Mouse (Mus musculus) testis, adult 2 months (tissue): ENCODE measurements around the gene Cdh22. TPM values are rescaled to one million over a fixed set of nuclear protein-coding genes. Genes with fewer than 3 reads are reported as not detected.

Source experiments
- H3K27ac ChIP-seq: fragments of 200-500 bp; 2 replicates; pipeline ENCODE4 v1.5.1; 2012; ENCODE audit warnings: low read depth, low read length; ENCODE audit not compliant: control insufficient read depth, insufficient read depth
- H3K27me3 ChIP-seq: fragments of 200-500 bp; 2 replicates; pipeline ENCODE4 v1.6.1; 2012; ENCODE audit warnings: mild to moderate bottlenecking, low read length, moderate library complexity; ENCODE audit not compliant: control insufficient read depth, insufficient read depth
- H3K36me3 ChIP-seq: fragments of 200-500 bp; 2 replicates; pipeline ENCODE4 v1.6.1; 2012; ENCODE audit warnings: mild to moderate bottlenecking, low read length; ENCODE audit not compliant: control insufficient read depth, insufficient read depth
- H3K4me1 ChIP-seq: fragments of 200-500 bp; 2 replicates; pipeline ENCODE4 v1.6.1; 2012; ENCODE audit warnings: low read length; ENCODE audit not compliant: control insufficient read depth, insufficient read depth
- H3K4me3 ChIP-seq: fragments of 200-500 bp; 2 replicates; pipeline ENCODE4 v1.5.1; 2012; ENCODE audit warnings: low read depth, mild to moderate bottlenecking, low read length, moderate library complexity, mixed read lengths; ENCODE audit not compliant: control insufficient read depth
- CTCF ChIP-seq: fragments of 200-500 bp; IDR thresholded peaks from 2 replicates; pipeline ENCODE4 v1.5.1; 2012; ENCODE audit warnings: low read depth, mild to moderate bottlenecking, inconsistent platforms, low read length, moderate library complexity; ENCODE audit not compliant: control insufficient read depth, insufficient read depth, insufficient replicate concordance
- POLR2A ChIP-seq: fragments of 200-500 bp; IDR thresholded peaks from 2 replicates; pipeline ENCODE4 v1.6.1; 2012; ENCODE audit warnings: low read depth, mild to moderate bottlenecking, inconsistent platforms, low read length, moderate library complexity; ENCODE audit not compliant: control insufficient read depth
- polyA plus RNA-seq: library from polyadenylated mRNA; depleted of rRNA; stranded (reverse); fragments of >200 nt; gene quantifications from 2 replicates; pipeline ENCODE4 v1.2.3, GENCODE M21; 2012; rRNA removed

Cdh22 gene
- 0.35 and 0.37 TPM in 2 replicates for polyA plus RNA-seq

DNA sequence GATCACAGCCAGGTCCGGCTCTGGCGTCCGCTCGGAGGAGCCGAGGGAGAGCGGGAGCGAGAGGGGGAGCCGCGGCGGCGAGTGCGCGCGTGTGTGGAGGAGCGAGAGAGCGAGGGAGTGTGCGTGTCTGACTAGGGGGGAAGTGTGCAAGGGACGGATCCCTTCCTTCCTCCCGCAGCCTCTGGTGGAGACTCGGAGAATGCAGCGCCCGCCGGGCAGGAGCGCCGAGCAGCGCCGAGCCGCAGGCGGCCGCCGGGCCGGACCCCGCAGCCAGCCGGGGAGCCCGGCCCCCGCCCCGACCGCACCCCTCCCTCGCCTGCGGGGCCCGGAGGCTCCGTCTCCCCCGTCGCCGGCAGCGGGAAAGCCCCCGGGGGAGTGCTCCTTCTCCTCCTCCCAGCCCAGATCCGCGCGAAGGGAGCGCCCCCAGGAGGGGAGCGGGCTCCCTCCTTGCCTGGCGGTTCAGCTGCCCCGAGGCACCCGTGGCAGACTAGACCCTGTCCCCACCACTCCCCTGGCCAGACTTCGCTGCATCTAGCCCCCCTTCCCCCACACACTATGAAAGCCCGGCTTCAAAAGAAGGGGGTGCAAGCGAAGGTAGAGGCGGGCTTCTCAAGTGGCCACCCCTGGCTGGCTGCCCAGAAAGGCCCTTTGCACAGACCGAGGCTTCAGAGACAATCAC, at the start of gene Cdh22:
Cdh22 (minus strand) TSS at position 241 of the 679 bp plus-strand sequence.
- TF ChIP-seq CTCF (peak; percentile 14; the same call in 1 of the 2 replicates), POLR2A (no peak)
- H3K4me1 ChIP-seq, result peaks cover 7% of the 10 kb centered on the region
- H3K4me3 ChIP-seq, result peak within 1 kb of the TSS; percentile 48
- no peak within 1 kb of the TSS for H3K27ac ChIP-seq
- H3K27me3 ChIP-seq, result peaks cover 3% of the 10 kb centered on the region
- no peaks in the 10 kb centered on the region for H3K36me3 ChIP-seq

GRCm38 (mm10) chr2:165284377-165284776, 49.7 kb upstream of the Cdh22 start:
- Histone ChIP-seq H3K4me3 (no peak overlapping the region), H3K4me1 (peaks cover 12% of the 10 kb centered on the region), H3K36me3 (no peaks in the 10 kb centered on the region; the same call in 1 of the 2 replicates), H3K27ac (no peak overlapping the region), H3K27me3 (no peaks in the 10 kb centered on the region)
- TF ChIP-seq POLR2A (no peak), CTCF (no peak)

- TF ChIP-seq CTCF (no peak), POLR2A (no peak)
- Histone ChIP-seq H3K27me3 (no peaks in the 10 kb centered on the region), H3K4me3 (no peak overlapping the region), H3K4me1 (peaks cover 10% of the 10 kb centered on the region), H3K27ac (no peak overlapping the region), H3K36me3 (no peaks in the 10 kb centered on the region; the same call in 1 of the 2 replicates)
These were observed 49.0 kb upstream of the Cdh22 start for GRCm38 (mm10) chr2:165283644-165284043.

DNA sequence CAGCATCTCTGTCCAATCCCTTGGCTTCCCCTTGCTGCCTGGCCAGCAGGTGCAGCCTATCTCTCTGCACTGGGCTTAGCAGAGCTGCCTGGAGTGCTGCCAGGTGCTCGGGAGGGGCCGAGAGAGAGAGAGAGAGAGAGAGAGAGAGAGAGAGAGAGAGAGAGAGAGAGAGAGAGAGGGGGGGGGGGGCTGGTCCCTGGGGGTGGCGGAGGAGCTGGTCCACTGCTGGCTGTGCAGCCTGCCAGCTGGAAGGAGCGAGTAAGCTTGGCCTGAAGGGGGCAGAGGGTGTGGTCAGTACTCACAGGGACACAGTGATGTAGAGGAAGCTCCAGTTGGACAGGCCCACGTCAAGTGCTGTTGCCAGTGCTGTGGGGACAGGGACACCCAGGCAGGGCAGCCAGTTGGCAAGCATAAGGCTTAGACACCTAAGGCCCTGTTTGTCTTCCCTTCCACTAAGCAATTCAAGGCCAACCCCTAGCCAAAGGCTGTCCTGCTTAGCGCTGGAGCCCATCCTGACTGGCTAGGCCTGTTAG, 47.2 kb upstream of the Cdh22 start:
- no peak overlapping the region for H3K27ac ChIP-seq
- H3K4me3 ChIP-seq, result no peak overlapping the region
- H3K27me3 ChIP-seq, result no peaks in the 10 kb centered on the region
- peaks cover 3% of the 10 kb centered on the region for H3K4me1 ChIP-seq
- H3K36me3 ChIP-seq, result peaks cover 3% of the 10 kb centered on the region; the same call in 1 of the 2 replicates
- TF ChIP-seq CTCF (no peak), POLR2A (no peak)

GRCm38 (mm10) chr2:165279351-165279750, 44.7 kb upstream of the Cdh22 start:
- Histone ChIP-seq H3K36me3 (peaks cover 4% of the 10 kb centered on the region; the same call in 1 of the 2 replicates), H3K4me1 (no peaks in the 10 kb centered on the region)

DNA sequence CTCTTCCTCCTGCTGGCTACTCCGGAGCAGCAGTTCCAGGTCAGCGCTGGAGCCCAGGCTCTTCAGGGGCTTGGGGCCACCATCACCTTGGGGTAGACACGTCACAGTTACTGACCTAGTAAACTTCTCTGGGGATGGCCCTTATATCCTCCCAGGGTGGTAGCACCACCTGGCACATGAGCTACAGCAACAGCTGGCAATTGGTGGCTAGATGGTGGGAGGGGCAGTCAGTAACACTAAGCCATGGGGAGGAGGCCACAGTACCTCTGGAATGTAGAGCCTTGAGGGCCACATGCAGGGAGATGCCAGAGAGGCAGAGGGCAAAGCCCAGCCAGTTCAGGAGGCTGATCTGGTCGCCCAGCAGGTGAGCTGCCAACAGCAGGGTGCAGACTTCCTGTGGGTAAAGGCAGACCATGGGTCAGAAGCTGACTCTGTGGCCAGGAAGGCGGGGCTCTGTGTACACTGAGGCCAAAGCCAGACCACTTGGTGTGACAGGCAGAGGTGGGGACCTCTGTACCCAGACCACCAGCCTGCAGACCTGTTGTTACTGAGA, 42.6 kb upstream of the Cdh22 start:
- no peak for TF ChIP-seq CTCF
- no peak for TF ChIP-seq POLR2A
- H3K4me1 ChIP-seq, result no peaks in the 10 kb centered on the region
- H3K27me3 ChIP-seq, result no peaks in the 10 kb centered on the region

More at GRCm38 (mm10) chr2:165279351-165279750, 44.7 kb upstream of the Cdh22 start:
- Histone ChIP-seq H3K4me3 (no peak overlapping the region), H3K27ac (no peak overlapping the region), H3K27me3 (no peaks in the 10 kb centered on the region)
- TF ChIP-seq CTCF (no peak), POLR2A (no peak)

GRCm38 (mm10) chr2:165275824-165276223, 41.2 kb upstream of the Cdh22 start:
- Histone ChIP-seq H3K4me1 (no peaks in the 10 kb centered on the region), H3K27ac (no peak overlapping the region), H3K27me3 (no peaks in the 10 kb centered on the region), H3K36me3 (peaks cover 4% of the 10 kb centered on the region; the same call in 1 of the 2 replicates), H3K4me3 (no peak overlapping the region)
- no peak for TF ChIP-seq POLR2A
- TF ChIP-seq CTCF, result peak; percentile 73; the same call in 1 of the 2 replicates

More for the DNA sequence above, 42.6 kb upstream of the Cdh22 start:
- H3K27ac ChIP-seq, result no peak overlapping the region
- H3K4me3 ChIP-seq, result peak overlapping the region; percentile 75
- peaks cover 4% of the 10 kb centered on the region; the same call in 1 of the 2 replicates for H3K36me3 ChIP-seq
